Mouse (Mus musculus): ENCODE measurements around the gene Atg4c. TPM values are rescaled to one million over a fixed set of nuclear protein-coding genes. Genes with fewer than 3 reads are reported as not detected.

The Atg4c gene
- polyA plus RNA-seq, 1 experiment from 2014 or later, result 17.0 TPM

DNA sequence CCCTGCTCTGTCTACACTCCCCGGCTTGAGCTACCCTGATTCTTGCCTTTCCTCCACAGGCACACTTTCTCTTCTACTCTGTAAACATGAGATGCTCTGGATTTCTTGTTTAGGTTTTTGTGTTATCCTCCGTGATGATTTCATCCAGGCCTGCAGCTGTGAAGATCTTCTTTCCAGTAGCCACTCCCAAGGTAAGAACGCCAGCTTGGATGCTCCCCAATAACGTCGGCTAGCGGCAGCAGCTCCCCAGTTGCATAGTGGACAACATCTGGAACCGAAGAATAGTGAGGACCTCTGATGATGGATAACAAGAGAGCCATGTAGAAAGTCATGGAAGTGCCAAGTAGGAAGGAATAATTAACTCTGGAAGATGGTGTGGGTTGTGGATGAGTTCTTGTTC lies 85.1 kb downstream of the Atg4c start:
- ATAC-seq (ENCODE audit: low read depth), result no peak
- Histone ChIP-seq H3K9me3 (no peaks in the 10 kb centered on the region), H3K9ac (no peak overlapping the region), H3K36me3 (no peaks in the 10 kb centered on the region), H3K27me3 (peaks cover 4% of the 10 kb centered on the region; the same call in 1 of the 2 replicates), H3K27ac (replicated peaks) (no peak overlapping the region), H3K4me3 (no peak overlapping the region), H3K4me1 (replicated peaks) (peaks cover 10% of the 10 kb centered on the region), H3K4me2 (no peak overlapping the region)
- WGBS, result 93% methylated on average over 7 of the region's 7 CpGs

DNA sequence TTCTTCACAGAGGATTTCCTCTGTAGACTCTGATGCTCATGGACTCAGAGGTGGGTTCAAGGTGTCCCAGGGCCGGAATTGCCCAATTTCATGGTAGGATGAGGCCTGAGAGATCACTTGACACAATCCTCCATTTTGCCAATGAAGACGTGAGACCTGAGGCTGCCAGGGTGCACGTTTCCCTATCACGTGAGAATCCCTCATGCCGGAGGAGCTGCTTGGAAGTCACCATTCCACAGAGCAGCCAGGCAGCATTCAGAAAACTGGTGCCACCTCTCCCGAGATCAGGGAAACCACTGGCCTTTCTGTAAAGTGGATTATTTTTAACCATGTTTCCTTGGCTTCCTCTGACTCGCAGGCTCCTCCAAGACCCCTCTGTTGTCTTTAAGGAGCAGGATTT lies 88.0 kb downstream of the Atg4c start:
- no peaks in the 10 kb centered on the region for H3K36me3 ChIP-seq
- H3K9ac ChIP-seq, result no peak overlapping the region
- no peak overlapping the region for H3K4me2 ChIP-seq
- no peaks in the 10 kb centered on the region for H3K4me1 ChIP-seq (replicated peaks)
- peaks cover 5% of the 10 kb centered on the region; the same call in 1 of the 2 replicates for H3K27me3 ChIP-seq
- WGBS, result 91% methylated on average over 7 of the region's 7 CpGs
- H3K27ac ChIP-seq (replicated peaks), result no peak overlapping the region
- no peak overlapping the region for H3K4me3 ChIP-seq
- no peak for ATAC-seq (ENCODE audit: low read depth)
- H3K9me3 ChIP-seq, result no peaks in the 10 kb centered on the region

DNA sequence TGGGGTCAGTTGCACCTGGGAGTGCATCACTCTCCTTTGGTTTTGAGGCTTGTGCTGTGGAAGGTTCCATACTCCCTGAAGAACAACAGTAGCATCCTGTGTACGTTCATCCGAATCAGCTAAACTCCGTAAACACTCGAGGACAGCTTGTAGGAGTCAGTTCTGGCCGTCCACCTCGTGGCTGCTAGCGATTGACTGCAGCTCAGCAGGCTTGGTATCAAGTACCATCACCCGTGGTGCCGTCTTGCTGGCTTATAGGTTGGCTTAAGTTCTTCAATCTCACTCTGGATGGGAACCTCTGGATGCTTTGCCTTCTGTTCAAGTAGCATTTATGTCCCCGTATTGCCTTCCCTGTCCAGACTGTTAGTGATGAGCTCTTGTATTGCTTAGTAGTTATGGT lies 95.6 kb downstream of the Atg4c start:
- 90% methylated on average over 10 of the region's 10 CpGs for whole genome bisulfite sequencing
- H3K4me3 ChIP-seq, result no peak overlapping the region

DNA sequence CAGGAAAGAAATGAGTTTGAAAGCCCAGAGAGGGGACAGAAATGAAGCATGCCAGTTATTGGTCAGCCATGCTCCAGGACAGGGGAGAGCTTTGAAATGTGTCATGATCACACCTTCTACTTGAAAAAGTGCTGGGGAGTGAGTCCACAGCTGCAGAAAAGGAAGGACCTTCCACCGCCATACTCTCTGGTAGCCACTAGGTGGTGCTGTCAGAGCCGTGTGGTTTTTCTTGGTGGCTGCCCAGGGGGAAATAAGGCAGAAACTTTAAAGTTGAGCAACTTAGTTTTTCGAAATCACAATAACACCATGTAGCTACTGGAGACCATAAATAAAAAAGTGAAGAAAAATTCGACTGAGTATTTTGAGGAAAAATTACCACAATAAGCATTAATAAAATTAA lies 104.9 kb downstream of the Atg4c start:
- no peak overlapping the region for H3K9ac ChIP-seq
- no peak for ATAC-seq (ENCODE audit: low read depth)
- H3K4me3 ChIP-seq, result no peak overlapping the region
- WGBS, result 17% methylated on average over 4 of the region's 4 CpGs
- no peaks in the 10 kb centered on the region for H3K36me3 ChIP-seq
- peaks cover 10% of the 10 kb centered on the region; the same call in 1 of the 2 replicates for H3K9me3 ChIP-seq
- no peak overlapping the region for H3K4me2 ChIP-seq
- peaks cover 33% of the 10 kb centered on the region for H3K4me1 ChIP-seq (replicated peaks)
- no peak overlapping the region for H3K27ac ChIP-seq (replicated peaks)
- peaks cover 31% of the 10 kb centered on the region for H3K27me3 ChIP-seq

More for the DNA sequence above, 95.6 kb downstream of the Atg4c start:
- H3K27me3 ChIP-seq, result peaks cover 42% of the 10 kb centered on the region; the same call in 1 of the 2 replicates
- H3K36me3 ChIP-seq, result no peaks in the 10 kb centered on the region
- H3K4me2 ChIP-seq, result no peak overlapping the region
- H3K9me3 ChIP-seq, result no peaks in the 10 kb centered on the region
- no peak overlapping the region for H3K27ac ChIP-seq (replicated peaks)
- peaks cover 11% of the 10 kb centered on the region for H3K4me1 ChIP-seq (replicated peaks)
- H3K9ac ChIP-seq, result no peak overlapping the region
- no peak for ATAC-seq (ENCODE audit: low read depth)

DNA sequence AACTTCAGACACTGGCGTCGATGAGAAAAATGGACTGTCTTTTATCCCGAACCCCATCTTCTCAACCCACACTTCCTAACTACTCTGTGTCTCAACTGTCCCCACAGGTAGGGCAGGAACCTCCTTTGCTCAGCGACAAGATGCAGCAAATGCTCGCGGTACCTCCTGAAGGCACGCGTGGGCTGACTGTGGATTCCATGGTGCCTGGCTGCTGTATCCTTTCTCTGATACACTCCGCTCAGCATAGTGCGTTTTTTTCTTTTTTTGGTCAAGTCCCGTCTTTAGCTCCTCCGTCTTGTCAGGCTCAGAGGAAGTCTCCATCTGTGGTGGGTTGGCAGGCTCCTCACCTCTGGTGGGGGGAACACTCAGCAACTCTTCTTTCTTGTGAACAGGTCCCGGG lies 111.1 kb downstream of the Atg4c start:
- peaks cover 47% of the 10 kb centered on the region for H3K27me3 ChIP-seq
- no peaks in the 10 kb centered on the region for H3K36me3 ChIP-seq
- H3K27ac ChIP-seq (replicated peaks), result no peak overlapping the region
- H3K4me2 ChIP-seq, result no peak overlapping the region
- ATAC-seq (ENCODE audit: low read depth), result 0 out of 2 replicates have a peak, but pooled peaks have one; percentile 19
- no peak overlapping the region for H3K9ac ChIP-seq
- H3K9me3 ChIP-seq, result peaks cover 10% of the 10 kb centered on the region; the same call in 1 of the 2 replicates
- no peaks in the 10 kb centered on the region for H3K4me1 ChIP-seq (replicated peaks)
- WGBS, result 87% methylated on average over 13 of the region's 13 CpGs
- H3K4me3 ChIP-seq, result no peak overlapping the region

Other genes starting within 250 kb of the Atg4c start
- 0.98 and 1.6 TPM in 2 replicates for gene Angptl3, start 163.0 kb upstream of the Atg4c start, polyA plus RNA-seq (2015; fragmentation: Nextera tagmentation; extraction: Ambion mirVana)
- gene Dock7, start 73.0 kb upstream of the Atg4c start, polyA plus RNA-seq (2015; fragmentation: Nextera tagmentation; extraction: Ambion mirVana), result 72.7 and 78.1 TPM in 2 replicates
- 0.32 and 0.36 TPM in 2 replicates for gene Gm12689, start 102.0 kb downstream of the Atg4c start, polyA plus RNA-seq (2015; fragmentation: Nextera tagmentation; extraction: Ambion mirVana)